Comparison of ENCODE assay signal across 8 mouse cellular contexts in genomic region chr7:110628611-110629354, GRCm38 (mm10). TPM values are rescaled to one million over a fixed set of nuclear protein-coding genes. Genes with fewer than 3 reads are reported as not detected.
DNase-seq lines count a peak whose midpoint lies in the region; ATAC-seq and TF ChIP-seq lines count a peak whose summit lies in the region.

No protein-coding gene starts in this region.

- peak overlapping the region; percentile 65 for H3K9ac ChIP-seq in lung, embryonic 14.5 days
- H3K9ac ChIP-seq in forebrain, embryonic 15.5 days (replicated peaks) = peak overlapping the region; percentile 46
- peak overlapping the region; percentile 34 for H3K9ac ChIP-seq in intestine, embryonic 14.5 days (ENCODE audit: low read length)
- peak overlapping the region; percentile 52 for H3K9ac ChIP-seq in liver, postnatal 0 days (replicated peaks)
- peak overlapping the region; percentile 58 for H3K9ac ChIP-seq in stomach, postnatal 0 days (ENCODE audit: low read length)

- TF ChIP-seq CTCF in lung, embryonic 14.5 days (IDR thresholded peaks at IDR 0.05; ENCODE audit: low read depth) = peak; percentile 59
- peak; percentile 20; the same call in 1 of the 2 replicates for TF ChIP-seq CTCF in liver, postnatal 0 days (IDR thresholded peaks at IDR 0.05; ENCODE audit: low read depth)
- peak; percentile 55 for TF ChIP-seq CTCF in stomach, postnatal 0 days (IDR thresholded peaks at IDR 0.05; ENCODE audit: low read depth)

- H3K9me3 ChIP-seq in lung, embryonic 14.5 days (ENCODE audit: low read depth, low read length) = no peaks in the 10 kb centered on the region
- no peaks in the 10 kb centered on the region for H3K9me3 ChIP-seq in forebrain, embryonic 15.5 days
- H3K9me3 ChIP-seq in intestine, embryonic 14.5 days (ENCODE audit: control insufficient read depth, low read length) = no peaks in the 10 kb centered on the region
- H3K9me3 ChIP-seq in liver, postnatal 0 days (ENCODE audit: low read length) = no peaks in the 10 kb centered on the region
- no peaks in the 10 kb centered on the region for H3K9me3 ChIP-seq in stomach, postnatal 0 days (ENCODE audit: control insufficient read depth, low read length)

- no peaks in the 10 kb centered on the region for H3K36me3 ChIP-seq in lung, embryonic 14.5 days (ENCODE audit: insufficient read depth)
- H3K36me3 ChIP-seq in forebrain, embryonic 15.5 days = no peaks in the 10 kb centered on the region
- H3K36me3 ChIP-seq in intestine, embryonic 14.5 days (ENCODE audit: control insufficient read depth, insufficient read depth, low read length) = no peaks in the 10 kb centered on the region
- no peaks in the 10 kb centered on the region for H3K36me3 ChIP-seq in liver, postnatal 0 days (replicated peaks; ENCODE audit: insufficient read depth, low read length)
- H3K36me3 ChIP-seq in stomach, postnatal 0 days (ENCODE audit: control insufficient read depth, insufficient read depth, low read length) = no peaks in the 10 kb centered on the region

- 2% methylated on average over 33 of the region's 33 CpGs for WGBS in lung, embryonic 14.5 days
- 1% methylated on average over 33 of the region's 33 CpGs for WGBS in forebrain, embryonic 15.5 days
- WGBS in intestine, embryonic 14.5 days = 2% methylated on average over 33 of the region's 33 CpGs
- WGBS in liver, postnatal 0 days (ENCODE audit: insufficient replicate concordance) = 2% methylated on average over 33 of the region's 33 CpGs
- WGBS in stomach, postnatal 0 days = 4% methylated on average over 33 of the region's 33 CpGs

- peak; percentile 74 for DNase-seq in lung, embryonic 14.5 days
- no peak for DNase-seq in lung, adult 18-20 months
- peak; percentile 49 for DNase-seq in adrenal gland, postnatal 25 days
- DNase-seq in intestine, embryonic 14.5 days (ENCODE audit: low spot score) = peak; percentile 85
- DNase-seq in liver, postnatal 0 days = peak; percentile 30
- DNase-seq in stomach, postnatal 0 days (ENCODE audit: low spot score) = peak; percentile 44
- no peak for DNase-seq in spleen, adult 12 weeks (ENCODE audit: low spot score)

- TF ChIP-seq EP300 in liver, postnatal 0 days (IDR thresholded peaks at IDR 0.05; ENCODE audit: low read depth) = no peak
- TF ChIP-seq EP300 in stomach, postnatal 0 days (optimal IDR thresholded peaks at IDR 0.05) = no peak

- H3K4me2 ChIP-seq in lung, embryonic 14.5 days = peak overlapping the region; percentile 95
- H3K4me2 ChIP-seq in forebrain, embryonic 15.5 days (replicated peaks) = peak overlapping the region; percentile 68
- peak overlapping the region; percentile 74 for H3K4me2 ChIP-seq in intestine, embryonic 14.5 days (ENCODE audit: low read length)
- H3K4me2 ChIP-seq in liver, postnatal 0 days (ENCODE audit: low read depth, low read length) = peak overlapping the region; percentile 77
- H3K4me2 ChIP-seq in stomach, postnatal 0 days (replicated peaks; ENCODE audit: low read depth) = peak overlapping the region; percentile 92

- ATAC-seq in lung, embryonic 14.5 days (ENCODE audit: insufficient read depth) = 0 out of 2 replicates have a peak, but pooled peaks have one; percentile 41
- ATAC-seq in forebrain, embryonic 15.5 days (replicated peaks) = 0 out of 2 replicates have a peak, but pooled peaks have one; percentile 29
- ATAC-seq in intestine, embryonic 14.5 days (replicated peaks; ENCODE audit: low FRiP score, low TSS enrichment, low read depth) = 0 out of 2 replicates have a peak, but pooled peaks have one; percentile 9
- no peak for ATAC-seq in liver, postnatal 0 days
- no peak for ATAC-seq in stomach, postnatal 0 days (ENCODE audit: low FRiP score, low TSS enrichment)

- peaks cover 43% of the 10 kb centered on the region for H3K27me3 ChIP-seq in lung, embryonic 14.5 days (ENCODE audit: insufficient read depth, low read length)
- H3K27me3 ChIP-seq in forebrain, embryonic 15.5 days = peaks cover 58% of the 10 kb centered on the region
- H3K27me3 ChIP-seq in intestine, embryonic 14.5 days (replicated peaks; ENCODE audit: control insufficient read depth, insufficient read depth, low read length) = peaks cover 56% of the 10 kb centered on the region
- H3K27me3 ChIP-seq in liver, postnatal 0 days (ENCODE audit: insufficient read depth, low read length) = peaks cover 59% of the 10 kb centered on the region
- H3K27me3 ChIP-seq in stomach, postnatal 0 days (ENCODE audit: control insufficient read depth, insufficient read depth, low read length) = no peaks in the 10 kb centered on the region

- no peak overlapping the region for H3K27ac ChIP-seq in lung, embryonic 14.5 days (ENCODE audit: low read depth)
- H3K27ac ChIP-seq in forebrain, embryonic 15.5 days (replicated peaks) = no peak overlapping the region
- H3K27ac ChIP-seq in intestine, embryonic 14.5 days (ENCODE audit: low read depth) = no peak overlapping the region
- H3K27ac ChIP-seq in liver, postnatal 0 days (ENCODE audit: low read depth) = no peak overlapping the region
- no peak overlapping the region for H3K27ac ChIP-seq in stomach, postnatal 0 days (replicated peaks)

- H3K4me3 ChIP-seq in lung, embryonic 14.5 days (ENCODE audit: low read depth, low read length) = peak overlapping the region; percentile 50
- H3K4me3 ChIP-seq in forebrain, embryonic 15.5 days = peak overlapping the region; percentile 42
- H3K4me3 ChIP-seq in intestine, embryonic 14.5 days (ENCODE audit: low read depth, low read length) = peak overlapping the region; percentile 35
- peak overlapping the region; percentile 54 for H3K4me3 ChIP-seq in liver, postnatal 0 days (ENCODE audit: low read depth, low read length)
- H3K4me3 ChIP-seq in stomach, postnatal 0 days (ENCODE audit: low read depth, low read length) = peak overlapping the region; percentile 54

- H3K4me1 ChIP-seq in lung, embryonic 14.5 days (ENCODE audit: insufficient read depth) = peaks cover 32% of the 10 kb centered on the region; the same call in 1 of the 2 replicates
- H3K4me1 ChIP-seq in forebrain, embryonic 15.5 days = peaks cover 38% of the 10 kb centered on the region
- peaks cover 24% of the 10 kb centered on the region for H3K4me1 ChIP-seq in intestine, embryonic 14.5 days (replicated peaks; ENCODE audit: control insufficient read depth, insufficient read depth, low read length)
- peaks cover 25% of the 10 kb centered on the region for H3K4me1 ChIP-seq in liver, postnatal 0 days (ENCODE audit: insufficient read depth)
- peaks cover 15% of the 10 kb centered on the region for H3K4me1 ChIP-seq in stomach, postnatal 0 days (replicated peaks; ENCODE audit: control insufficient read depth, insufficient read depth)

RNA-seq across cellular contexts. Expression of gene Adm, which starts 1.3 kb away (rescaled TPM):
- 2.3 and 2.5 TPM in 2 replicates for polyA plus RNA-seq in lung, embryonic 14.5 days (2014; fragmentation: Nextera tagmentation; extraction: Ambion mirVana)
- 12.6 and 20.1 TPM in 2 replicates for total RNA-seq in adrenal gland, postnatal 25 days (2021)
- polyA plus RNA-seq in forebrain, embryonic 15.5 days (2015; fragmentation: Nextera tagmentation; extraction: Ambion mirVana) = 3.7 and 5.3 TPM in 2 replicates
- polyA plus RNA-seq in intestine, embryonic 14.5 days (2014; fragmentation: Nextera tagmentation; extraction: Ambion mirVana) = 1.5 and 2.1 TPM in 2 replicates
- polyA plus RNA-seq in liver, postnatal 0 days (2015; fragmentation: Nextera tagmentation; extraction: Ambion mirVana) = 3.4 and 3.7 TPM in 2 replicates
- polyA plus RNA-seq in stomach, postnatal 0 days (2015; fragmentation: Nextera tagmentation; extraction: Ambion mirVana) = 4.3 and 4.6 TPM in 2 replicates

RNA-seq across cellular contexts. Expression of gene Sbf2, which starts 14.1 kb away (rescaled TPM):
- polyA plus RNA-seq in lung, embryonic 14.5 days (2014; fragmentation: Nextera tagmentation; extraction: Ambion mirVana) = 43.2 and 45.4 TPM in 2 replicates
- total RNA-seq in adrenal gland, postnatal 25 days (2021) = 37.3 and 57.0 TPM in 2 replicates
- polyA plus RNA-seq in forebrain, embryonic 15.5 days (2015; fragmentation: Nextera tagmentation; extraction: Ambion mirVana) = 66.4 and 68.8 TPM in 2 replicates
- 37.6 and 39.8 TPM in 2 replicates for polyA plus RNA-seq in intestine, embryonic 14.5 days (2014; fragmentation: Nextera tagmentation; extraction: Ambion mirVana)
- 5.6 and 5.9 TPM in 2 replicates for polyA plus RNA-seq in liver, postnatal 0 days (2015; fragmentation: Nextera tagmentation; extraction: Ambion mirVana)
- 14.8 and 14.9 TPM in 2 replicates for polyA plus RNA-seq in stomach, postnatal 0 days (2015; fragmentation: Nextera tagmentation; extraction: Ambion mirVana)

Comparison
In these comparisons a context has a peak if more than half of its experiments do, and no peak if none do; other contexts are left out.
1. DNase-seq: peak in lung, embryonic 14.5 days (single experiment), adrenal gland, postnatal 25 days (single experiment), intestine, embryonic 14.5 days (single experiment), liver, postnatal 0 days (single experiment) and stomach, postnatal 0 days (single experiment); none in lung, adult 18-20 months (0 of 2) and spleen, adult 12 weeks (single experiment).
2. ATAC-seq: peak in lung, embryonic 14.5 days (single experiment), forebrain, embryonic 15.5 days (single experiment) and intestine, embryonic 14.5 days (single experiment); none in liver, postnatal 0 days (single experiment) and stomach, postnatal 0 days (single experiment).
3. Peak in every context shown above with its lines, with median percentiles within 50 percentile points of each other: H3K4me2 ChIP-seq, H3K4me3 ChIP-seq, H3K9ac ChIP-seq and CTCF ChIP-seq.